Mouse (Mus musculus) adrenal gland, postnatal 10 days (tissue): ENCODE results near the gene Kcnmb4. TPM values are rescaled to one million over a fixed set of nuclear protein-coding genes. Genes with fewer than 3 reads are reported as not detected.
A peak's percentile ranks its signal among the peaks of the same experiment; 100 is the strongest.

Source experiments
- DNase-seq: peaks from one replicate; pipeline ENCODE4 v3.0.0; 2021; ENCODE audit warnings: mixed read lengths
- total RNA-seq, 2 experiments: library from RNA; stranded (reverse); gene quantifications; 2 replicates each; pipeline ENCODE4 v1.2.3; 2021

Kcnmb4 gene
- total RNA-seq, 2 experiments from 2014 or later = 6.2 to 6.3 TPM

DNA sequence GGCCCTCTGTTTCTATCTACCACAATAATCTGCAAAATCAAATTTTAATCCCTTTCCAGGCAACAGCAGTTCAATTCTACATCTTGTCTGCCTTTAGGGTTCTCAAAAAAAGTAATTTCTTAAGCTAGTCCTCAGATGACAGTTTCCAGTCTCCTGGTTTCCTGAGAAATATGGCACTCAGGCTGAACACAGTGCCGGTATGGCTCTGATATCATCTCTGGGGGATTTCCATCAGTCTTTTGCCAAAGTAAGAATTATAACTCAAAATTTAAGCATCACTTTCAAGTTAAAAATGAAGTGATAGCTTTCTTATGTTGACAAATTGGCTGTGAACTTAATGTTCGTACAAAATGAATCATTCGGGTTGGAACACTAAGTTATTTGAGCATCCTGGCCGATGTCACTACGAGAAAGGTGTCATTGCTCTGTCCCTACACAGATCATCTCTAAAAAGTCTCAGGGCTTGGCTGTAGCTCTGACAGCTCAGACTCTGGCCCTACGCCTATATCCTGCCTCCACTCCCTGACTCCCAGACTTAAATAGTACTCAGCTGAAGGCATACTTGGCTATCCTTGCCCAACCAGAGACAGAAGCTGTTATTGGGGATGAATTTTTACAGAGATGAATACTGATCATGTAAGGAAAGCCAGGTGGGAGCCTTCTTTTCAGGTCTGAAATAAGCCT lies 70.8 kb downstream of the Kcnmb4 start:
- DNase-seq = no peak

- no peak for DNase-seq
Measured at GRCm38 (mm10) chr10:116397973-116398372, 75.7 kb downstream of the Kcnmb4 start.

DNA sequence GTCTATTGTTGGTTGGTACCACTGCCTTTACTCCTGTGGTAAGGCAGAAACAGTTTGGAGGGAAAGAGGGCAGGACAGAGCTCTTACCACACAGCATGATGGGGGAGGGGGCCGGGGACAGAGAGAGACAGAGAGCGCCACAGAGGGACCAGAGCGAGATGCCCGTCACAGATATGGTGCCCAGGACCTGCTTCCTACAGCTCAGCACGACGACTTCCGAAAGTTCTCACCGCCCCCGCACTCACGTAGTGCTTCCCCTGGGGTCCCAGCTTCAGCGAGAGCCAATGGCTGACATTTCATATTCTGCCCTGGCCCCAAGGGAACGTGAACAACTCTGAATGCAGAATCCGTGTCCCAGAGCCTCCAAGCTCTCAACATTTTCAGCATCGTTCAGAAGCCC lies 76.1 kb downstream of the Kcnmb4 start:
- DNase-seq = no peak

- DNase-seq = no peak
Measured at GRCm38 (mm10) chr10:116396966-116397365, 76.7 kb downstream of the Kcnmb4 start.

DNA sequence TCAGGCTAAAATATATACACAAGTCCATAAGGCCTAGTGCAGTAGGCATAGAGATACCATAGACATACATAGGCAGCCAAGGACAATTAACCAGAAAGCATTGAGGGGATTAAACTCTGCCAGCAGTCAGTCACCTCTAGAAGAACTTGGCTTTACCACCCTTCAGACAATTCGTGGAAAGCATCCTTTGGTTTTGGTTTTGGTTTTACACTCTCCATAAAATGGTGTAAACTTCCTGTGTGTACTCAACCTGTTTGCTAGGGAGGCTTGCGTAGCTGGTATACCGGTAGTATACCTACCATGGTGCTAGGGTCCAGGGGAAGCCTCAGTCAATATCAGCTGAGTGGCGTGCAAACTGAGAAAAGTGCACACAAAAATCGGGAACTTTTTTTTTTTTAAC lies 77.4 kb downstream of the Kcnmb4 start:
- no peak for DNase-seq

GRCm38 (mm10) chr10:116394585-116394984 lies 79.1 kb downstream of the Kcnmb4 start:
- peak; percentile 63 for DNase-seq

GRCm38 (mm10) chr10:116393790-116394475 lies 79.7 kb downstream of the Kcnmb4 start:
- peak; percentile 48 for DNase-seq

- DNase-seq = no peak
Measured at GRCm38 (mm10) chr10:116388840-116389239, 84.8 kb downstream of the Kcnmb4 start.

DNA sequence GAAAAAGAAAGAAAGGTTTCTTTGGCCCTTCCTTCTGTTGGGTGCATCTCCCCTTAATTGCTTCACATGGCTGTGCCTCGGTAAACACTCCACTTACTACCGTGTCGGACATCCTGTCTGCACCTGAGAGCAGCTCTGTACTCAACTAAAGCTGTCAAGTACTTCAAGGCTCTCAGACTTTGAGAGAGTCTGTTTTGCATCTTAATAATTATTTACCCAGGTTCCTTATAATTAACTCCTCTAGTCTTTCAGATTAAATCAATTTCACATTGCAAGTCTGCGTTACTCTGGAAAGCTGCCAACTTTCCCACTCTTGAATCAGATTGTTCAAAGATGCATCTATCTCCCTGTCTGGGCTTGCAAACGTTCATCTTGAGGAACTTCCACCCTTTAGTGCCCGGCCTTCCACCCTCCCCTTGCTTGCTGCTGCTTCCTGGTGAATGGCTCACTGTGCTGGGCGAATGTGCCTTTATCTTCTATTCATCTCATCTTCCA lies 87.2 kb downstream of the Kcnmb4 start:
- DNase-seq = no peak

DNA sequence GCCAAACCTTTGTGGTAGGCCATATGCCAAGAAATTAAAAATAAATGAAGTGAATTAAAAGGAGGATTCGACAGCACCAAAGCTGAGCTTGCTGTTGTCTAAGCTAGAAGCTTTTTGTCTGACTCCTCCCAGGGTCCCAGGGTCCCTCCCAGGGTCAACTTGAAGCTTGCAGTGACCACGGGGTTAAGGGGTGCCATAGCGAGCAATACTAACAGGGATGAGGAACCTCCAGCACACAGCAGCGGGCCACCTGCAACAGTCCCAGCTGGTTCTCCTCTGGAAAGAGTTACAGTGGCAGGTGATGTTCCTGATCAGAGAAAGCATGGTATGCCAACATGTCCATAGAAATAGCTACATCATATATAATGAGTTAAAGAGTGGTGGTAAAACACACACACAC lies 89.3 kb downstream of the Kcnmb4 start:
- no peak for DNase-seq

DNA sequence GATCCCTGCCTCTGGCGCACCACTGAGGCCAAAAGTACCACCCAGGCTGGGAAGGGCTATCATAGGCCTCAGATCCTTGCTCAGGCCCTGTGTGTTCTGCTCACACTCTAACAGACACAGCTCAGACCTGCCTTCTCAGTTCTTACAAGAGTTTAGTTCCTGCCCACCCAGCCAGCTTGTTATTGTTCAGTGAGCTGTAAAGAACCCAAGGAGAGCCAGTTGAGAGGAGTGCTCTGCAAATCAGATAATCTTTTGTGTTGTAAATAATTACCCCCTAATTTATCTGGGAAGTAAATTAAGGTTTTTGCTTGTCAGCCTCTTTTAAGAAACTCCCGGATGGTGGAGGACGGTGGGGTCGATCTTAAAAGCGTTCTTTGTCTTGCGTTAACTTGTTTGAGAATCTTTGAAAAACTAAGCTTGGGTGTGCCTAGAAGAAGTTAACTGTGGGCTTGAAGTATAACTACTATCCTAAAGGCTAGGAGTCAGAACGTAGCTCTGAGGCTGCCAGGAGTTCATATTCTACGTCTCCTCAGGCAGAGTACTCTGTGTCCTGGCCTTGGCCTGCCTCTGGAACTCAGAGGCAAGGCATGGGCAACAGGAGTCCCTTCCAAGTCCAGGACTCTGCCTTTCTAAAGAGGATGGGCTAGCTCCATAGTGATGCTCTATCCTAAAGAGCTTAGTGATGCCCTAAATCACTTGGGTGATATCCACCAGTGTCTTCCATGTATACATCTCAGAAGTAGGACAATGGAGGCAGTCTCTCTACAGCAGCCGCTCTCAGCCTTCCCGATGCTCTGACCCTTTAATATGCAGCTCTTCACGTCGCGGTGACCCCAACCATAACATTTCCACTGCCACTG lies 90.6 kb downstream of the Kcnmb4 start:
- no peak for DNase-seq

DNA sequence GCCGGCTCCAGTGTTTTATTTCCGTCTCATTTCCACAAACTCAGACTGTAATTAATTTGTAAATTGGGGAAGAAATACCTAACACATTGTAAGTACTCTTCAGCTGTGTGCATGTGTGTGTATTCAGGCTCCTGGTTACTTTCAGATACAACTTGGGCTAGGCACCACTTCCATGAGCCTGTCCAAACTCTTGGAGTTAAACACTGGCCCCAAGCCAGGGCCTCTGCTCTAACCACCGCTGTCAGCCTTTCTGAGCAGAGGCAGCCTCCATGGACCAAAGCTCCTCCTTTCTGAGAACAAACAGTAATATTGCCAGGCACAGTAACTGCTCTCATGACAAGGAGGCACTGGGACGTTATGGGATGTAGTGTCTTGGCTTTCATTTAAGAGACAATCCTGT lies 96.8 kb downstream of the Kcnmb4 start:
- no peak for DNase-seq

DNA sequence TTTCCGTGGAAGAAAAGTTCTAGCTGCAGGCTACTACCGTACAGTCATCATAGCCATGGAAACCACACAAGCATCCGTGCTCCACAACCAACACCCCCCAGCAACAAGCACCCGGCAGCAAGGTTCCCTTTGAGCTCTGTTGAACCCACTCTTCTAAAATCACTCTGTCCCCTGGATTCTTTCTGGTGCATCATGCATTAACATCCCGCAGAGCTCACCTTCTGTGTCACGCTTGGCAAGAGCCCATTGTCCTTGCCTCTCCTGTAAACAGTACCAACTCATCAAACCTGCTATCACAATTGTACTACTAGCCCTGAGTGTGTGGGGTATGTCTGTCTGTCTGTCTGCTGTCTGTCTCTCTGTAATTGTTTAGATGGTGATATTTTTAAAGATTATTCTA lies 99.6 kb downstream of the Kcnmb4 start:
- DNase-seq = no peak

- no peak for DNase-seq
Measured at GRCm38 (mm10) chr10:116370991-116371725, 102.5 kb downstream of the Kcnmb4 start.

Other genes starting within 250 kb of the Kcnmb4 start
- 10 to 100 TPM; 52.5 to 54.8 TPM for gene Ptprb, start 198.4 kb downstream of the Kcnmb4 start, total RNA-seq
- gene Cnot2, start 107.6 kb upstream of the Kcnmb4 start, total RNA-seq = 10 to 100 TPM; 60.0 to 75.3 TPM